Mouse (Mus musculus) v-Abl transformed pro-B cells (cell line): ENCODE data around the gene Il17re.

Experiments
- in situ Hi-C, 2 experiments: fragments of 400-800 bp; cut with MboI; formaldehyde crosslinking; loops; one replicate each; pipeline ENCODE4 v1.15.1; 2025; ENCODE audit not compliant: unreplicated experiment in 2 of 2

Il17re gene

GRCm38 (mm10) chr6:113457952-113458534, at the start of gene Il17re:
Gene Il17re (plus strand): TSS chr6:113458484.
- in situ Hi-C loops: no loop called here

- in situ Hi-C loops: no loop called here
Measured at GRCm38 (mm10) chr6:113410001-113410400, 48.3 kb upstream of the Il17re start.

GRCm38 (mm10) chr6:113416416-113416815, 41.9 kb upstream of the Il17re start:
- in situ Hi-C loops: no loop called here

GRCm38 (mm10) chr6:113418441-113419198, 39.7 kb upstream of the Il17re start:
- in situ Hi-C loops: no loop called here

GRCm38 (mm10) chr6:113419199-113419587, 39.1 kb upstream of the Il17re start, which contains the start of gene Rpusd3:
Gene Rpusd3 (minus strand): TSS chr6:113419340.
- in situ Hi-C loops: no loop called here

GRCm38 (mm10) chr6:113423000-113423399, 35.3 kb upstream of the Il17re start:
- in situ Hi-C loops: no loop called here

- in situ Hi-C loops: no loop called here
Measured at GRCm38 (mm10) chr6:113424187-113424586, 34.1 kb upstream of the Il17re start.

- in situ Hi-C loops: loop anchor here in 1 of 2 experiments (25.0 kb wide), 1 partner anchor 636 kb away; no protein-coding TSS in a partner anchor
Measured at GRCm38 (mm10) chr6:113426696-113427095, 31.6 kb upstream of the Il17re start.

GRCm38 (mm10) chr6:113427397-113427796, 30.9 kb upstream of the Il17re start:
- in situ Hi-C loops: loop anchor here in 1 of 2 experiments (25.0 kb wide), 1 partner anchor 635 kb away; no protein-coding TSS in a partner anchor

GRCm38 (mm10) chr6:113428006-113428405, 30.3 kb upstream of the Il17re start:
- in situ Hi-C loops: loop anchor here in 1 of 2 experiments (25.0 kb wide), 1 partner anchor 634 kb away; no protein-coding TSS in a partner anchor

- in situ Hi-C loops: loop anchor here in 1 of 2 experiments (25.0 kb wide), 1 partner anchor 632 kb away; no protein-coding TSS in a partner anchor
Measured at GRCm38 (mm10) chr6:113429965-113430364, 28.3 kb upstream of the Il17re start.

GRCm38 (mm10) chr6:113430846-113431245, 27.4 kb upstream of the Il17re start:
- in situ Hi-C loops: loop anchor here in 1 of 2 experiments (25.0 kb wide), 1 partner anchor 631 kb away; no protein-coding TSS in a partner anchor

GRCm38 (mm10) chr6:113431801-113432200, 26.5 kb upstream of the Il17re start:
- in situ Hi-C loops: loop anchor here in 1 of 2 experiments (25.0 kb wide), 1 partner anchor 630 kb away; no protein-coding TSS in a partner anchor

GRCm38 (mm10) chr6:113433661-113434060, 24.6 kb upstream of the Il17re start:
- in situ Hi-C loops: loop anchor here in 1 of 2 experiments (25.0 kb wide), 1 partner anchor 629 kb away; no protein-coding TSS in a partner anchor

GRCm38 (mm10) chr6:113434691-113435090, 23.6 kb upstream of the Il17re start:
- in situ Hi-C loops: loop anchor here in 1 of 2 experiments (25.0 kb wide), 1 partner anchor 628 kb away; no protein-coding TSS in a partner anchor

- in situ Hi-C loops: loop anchor here in 1 of 2 experiments (25.0 kb wide), 1 partner anchor 627 kb away; no protein-coding TSS in a partner anchor
Measured at GRCm38 (mm10) chr6:113435664-113436205, 22.5 kb upstream of the Il17re start, which contains the start of gene Cidec. Gene Cidec (minus strand): TSS chr6:113435760.

- in situ Hi-C loops: loop anchor here in 1 of 2 experiments (25.0 kb wide), 1 partner anchor 625 kb away; no protein-coding TSS in a partner anchor
Measured at GRCm38 (mm10) chr6:113437135-113437534, 21.1 kb upstream of the Il17re start.

- in situ Hi-C loops: loop anchor here in 1 of 2 experiments (25.0 kb wide), 1 partner anchor 623 kb away; no protein-coding TSS in a partner anchor
Measured at GRCm38 (mm10) chr6:113438721-113439430, 19.4 kb upstream of the Il17re start.

GRCm38 (mm10) chr6:113440686-113441085, 17.6 kb upstream of the Il17re start:
- in situ Hi-C loops: loop anchor here in 1 of 2 experiments (25.0 kb wide), 1 partner anchor 622 kb away; no protein-coding TSS in a partner anchor
